Mouse (Mus musculus): ENCODE measurements around the gene Prdx6. TPM values are rescaled to one million over a fixed set of nuclear protein-coding genes. Genes with fewer than 3 reads are reported as not detected.

Prdx6 gene
- polyA plus RNA-seq, 1 experiment from 2014 or later: 410 TPM

GRCm38 (mm10) chr1:161195541-161196351 is 55.3 kb downstream of the Prdx6 start:
- no peaks in the 10 kb centered on the region for H3K36me3 ChIP-seq (ENCODE audit: control insufficient read depth, insufficient read depth, low read length)
- no peaks in the 10 kb centered on the region for H3K9me3 ChIP-seq (ENCODE audit: control insufficient read depth, low read length)
- ATAC-seq (ENCODE audit: insufficient number of reproducible peaks, insufficient read depth, low FRiP score, low read depth): peak; percentile 91
- peak overlapping the region; percentile 68 for H3K4me2 ChIP-seq (ENCODE audit: low read length)
- peak overlapping the region; percentile 69 for H3K9ac ChIP-seq (ENCODE audit: low read length)
- under 1% methylated on average over 16 of the region's 16 CpGs for WGBS
- peak overlapping the region; percentile 46 to 53 for H3K4me3 ChIP-seq (ENCODE audit: control insufficient read depth in 1 of 2, insufficient read depth in 1 of 2, low read depth in 1 of 2, low read length in 2 of 2)
- no peaks in the 10 kb centered on the region for H3K27me3 ChIP-seq (ENCODE audit: control insufficient read depth, insufficient read depth, low read length)
- peaks cover 0 to 4% of the 10 kb centered on the region in 2 experiments; a peak in 1 of 4 replicates for H3K4me1 ChIP-seq (ENCODE audit: control insufficient read depth in 2 of 2, insufficient read depth in 2 of 2, low read length in 2 of 2)
- H3K27ac ChIP-seq (replicated peaks in 1 of 2; ENCODE audit: control insufficient read depth in 1 of 2, insufficient read depth in 1 of 2, low read depth in 2 of 2, low read length in 2 of 2): peak overlapping the region; percentile 26 to 49; a peak in 2 of 4 replicates

GRCm38 (mm10) chr1:161190253-161190910 is 60.6 kb downstream of the Prdx6 start:
- ATAC-seq (ENCODE audit: insufficient number of reproducible peaks, insufficient read depth, low FRiP score, low read depth): no peak

More at GRCm38 (mm10) chr1:161190253-161190910, 60.6 kb downstream of the Prdx6 start:
- Histone ChIP-seq H3K27ac (replicated peaks in 1 of 2; ENCODE audit: control insufficient read depth in 1 of 2, insufficient read depth in 1 of 2, low read depth in 2 of 2, low read length in 2 of 2) (no peak overlapping the region), H3K36me3 (ENCODE audit: control insufficient read depth, insufficient read depth, low read length) (no peaks in the 10 kb centered on the region), H3K4me1 (ENCODE audit: control insufficient read depth in 2 of 2, insufficient read depth in 2 of 2, low read length in 2 of 2) (no peaks in the 10 kb centered on the region), H3K27me3 (ENCODE audit: control insufficient read depth, insufficient read depth, low read length) (no peaks in the 10 kb centered on the region), H3K4me2 (ENCODE audit: low read length) (no peak overlapping the region), H3K4me3 (ENCODE audit: control insufficient read depth in 1 of 2, insufficient read depth in 1 of 2, low read depth in 1 of 2, low read length in 2 of 2) (no peak overlapping the region), H3K9ac (ENCODE audit: low read length) (no peak overlapping the region), H3K9me3 (ENCODE audit: control insufficient read depth, low read length) (0 out of 2 replicates have a peak, but pooled peaks cover 4% of the 10 kb centered on the region)
- 64% methylated on average over 9 of the region's 9 CpGs for WGBS

Other genes with a start within 250 kb of the Prdx6 start
- 9.4 and 9.7 TPM in 2 replicates for gene Zbtb37, start 216.4 kb downstream of the Prdx6 start, polyA plus RNA-seq (2014; fragmentation: Nextera tagmentation; extraction: Ambion mirVana)
- gene Dars2, start 180.6 kb downstream of the Prdx6 start, polyA plus RNA-seq (2014; fragmentation: Nextera tagmentation; extraction: Ambion mirVana): 27.4 and 34.0 TPM in 2 replicates
- gene Cenpl, start 180.5 kb downstream of the Prdx6 start, polyA plus RNA-seq (2014; fragmentation: Nextera tagmentation; extraction: Ambion mirVana): 16.6 and 19.0 TPM in 2 replicates
- gene Klhl20, start 119.7 kb downstream of the Prdx6 start, polyA plus RNA-seq (2014; fragmentation: Nextera tagmentation; extraction: Ambion mirVana): 13.0 and 13.9 TPM in 2 replicates
- 4.0 and 4.9 TPM in 2 replicates for gene Ankrd45, start 108.5 kb downstream of the Prdx6 start, polyA plus RNA-seq (2014; fragmentation: Nextera tagmentation; extraction: Ambion mirVana)
- gene Tex50, start 91.9 kb downstream of the Prdx6 start, polyA plus RNA-seq (2014; fragmentation: Nextera tagmentation; extraction: Ambion mirVana): 0.22 and 0.28 TPM in 2 replicates
- gene Tnfsf4, start 144.2 kb upstream of the Prdx6 start, polyA plus RNA-seq (2014; fragmentation: Nextera tagmentation; extraction: Ambion mirVana): 0.18 TPM in 1 of 2 replicates, not detected in the other
- gene Tnfsf18, start 243.4 kb upstream of the Prdx6 start, polyA plus RNA-seq (2014; fragmentation: Nextera tagmentation; extraction: Ambion mirVana): 0.19 TPM in 1 of 2 replicates, not detected in the other